Mouse (Mus musculus) brain, adult 2 months (tissue): ENCODE measurements around the gene Mamdc4.
A peak's percentile ranks its signal among the peaks of the same experiment; 100 is the strongest.

Source experiments
- DNase-seq: peaks from one replicate; pipeline ENCODE4 v3.0.0; 2011; ENCODE audit warnings: low read depth, low spot score

Mamdc4 gene

DNA sequence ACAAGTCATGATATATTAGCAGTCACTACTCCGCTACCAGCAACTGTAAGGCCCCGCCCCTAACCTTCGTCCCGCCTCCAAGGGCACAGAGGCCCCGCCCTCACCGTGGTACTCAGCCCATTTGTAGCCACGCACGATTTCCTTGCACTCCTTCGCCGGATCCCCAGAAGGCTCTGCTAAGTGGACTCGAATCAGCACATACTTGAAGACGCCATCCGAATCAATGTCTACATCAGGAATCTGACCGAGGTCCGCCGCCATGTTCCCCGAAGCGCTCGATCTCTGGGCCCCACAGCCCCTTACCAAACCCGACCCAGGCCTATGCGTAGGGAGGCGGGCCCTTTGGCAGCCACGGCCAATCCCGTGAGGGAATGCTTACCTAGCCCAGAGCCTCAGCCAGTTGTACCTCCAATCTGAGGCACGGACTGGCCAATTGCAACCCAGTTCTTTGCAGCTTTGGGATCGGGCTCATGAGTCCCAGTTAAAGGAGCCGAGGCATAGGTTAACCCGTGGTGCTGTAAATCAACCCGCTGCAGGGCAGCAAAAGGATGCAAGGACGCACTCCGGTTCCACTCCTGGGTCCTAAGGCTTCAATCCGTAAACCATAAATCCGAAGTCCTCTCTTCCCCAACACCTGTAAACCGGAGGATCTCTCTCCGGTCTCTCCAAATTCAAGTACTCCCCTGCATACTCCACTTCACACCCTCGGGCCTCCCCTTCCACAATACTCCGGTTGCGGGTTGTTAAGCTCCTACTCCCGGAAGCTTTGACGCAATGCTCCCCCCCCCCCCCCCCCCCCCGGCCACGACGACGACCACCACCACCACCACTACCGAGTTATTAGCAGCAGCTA lies at the start of gene Mamdc4, which contains the start of gene Phpt1:
Gene Mamdc4, minus strand, starts transcription at position 267 of the 853 bp plus-strand sequence.
Gene Phpt1, minus strand, starts transcription at position 646 of the 853 bp plus-strand sequence.
- peak; percentile 100 for DNase-seq

DNA sequence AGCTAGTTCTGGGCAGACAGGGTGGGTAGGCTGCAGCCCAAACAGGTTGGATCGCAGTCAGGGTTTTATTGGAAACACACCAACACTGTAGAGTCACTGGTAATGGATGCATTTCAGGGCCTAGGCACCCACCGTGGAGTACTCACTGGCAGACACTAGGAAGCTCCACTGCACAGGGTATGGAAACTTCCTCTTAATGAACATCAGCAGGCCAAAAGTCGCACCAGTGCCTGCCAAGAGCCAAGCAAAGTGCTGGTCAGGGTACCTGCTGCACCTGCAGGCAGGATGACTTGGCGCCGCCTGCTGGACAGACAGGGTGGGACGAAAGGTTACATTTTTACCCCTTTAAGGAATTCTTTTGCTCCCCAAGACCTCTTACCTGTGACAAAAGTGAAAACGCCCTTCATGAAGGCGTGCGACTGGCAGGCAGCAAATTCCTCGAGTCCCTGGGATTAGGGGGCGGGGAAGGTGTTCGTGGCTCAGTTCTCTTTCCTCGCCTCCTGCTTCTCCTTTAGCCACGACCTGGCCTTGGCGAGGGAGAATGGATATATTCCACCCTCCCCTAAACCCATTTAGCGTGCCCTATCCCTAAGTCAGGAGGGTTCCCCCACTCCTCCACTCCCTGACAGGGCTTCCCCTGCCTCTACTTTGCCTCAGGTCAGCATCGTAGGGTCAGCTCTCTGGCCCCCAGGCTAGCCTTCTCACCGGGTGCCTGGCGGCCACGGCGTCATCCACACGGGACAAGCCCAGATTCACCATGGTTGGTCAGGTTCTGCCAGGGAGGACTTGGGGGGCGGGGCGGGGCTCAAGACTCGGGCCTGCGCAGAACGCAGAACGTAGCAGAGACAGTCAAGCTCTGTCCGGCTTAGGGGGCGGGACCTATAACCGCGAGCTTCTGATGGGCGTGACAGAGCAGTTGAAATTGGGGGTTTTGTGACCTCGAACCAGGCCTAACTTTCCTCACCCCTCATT lies 46.9 kb upstream of the Mamdc4 start, which contains the start of gene Tmem141:
Gene Tmem141, minus strand, starts transcription at position 777 of the 972 bp plus-strand sequence.
- DNase-seq = peak; percentile 95

- no peak for DNase-seq
Measured at GRCm38 (mm10) chr2:25620852-25621228, 46.2 kb upstream of the Mamdc4 start.

- no peak for DNase-seq
Measured at GRCm38 (mm10) chr2:25620386-25620785, 45.7 kb upstream of the Mamdc4 start.

DNA sequence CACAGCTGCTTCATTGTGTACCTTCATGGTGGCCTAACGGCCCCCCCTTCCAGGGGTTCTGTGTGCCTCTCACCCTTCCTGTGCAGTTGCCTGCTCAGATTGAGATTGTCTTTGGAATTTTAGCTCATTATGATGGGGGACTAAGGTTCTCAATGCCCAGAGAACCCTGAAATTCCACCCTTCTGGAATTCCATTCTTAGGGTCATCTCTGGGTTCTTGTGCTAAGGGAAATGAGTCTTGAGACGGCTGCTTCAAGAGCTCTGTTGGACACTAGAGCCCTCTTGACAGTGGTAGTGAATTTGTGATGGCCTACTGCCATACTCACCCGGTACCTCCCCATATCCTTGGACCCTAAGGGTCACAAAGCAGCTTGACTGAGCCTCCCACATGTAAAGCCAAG lies 42.9 kb upstream of the Mamdc4 start, which contains the start of gene Ccdc183:
Gene Ccdc183, minus strand, starts transcription at position 101 of the 400 bp plus-strand sequence.
- DNase-seq = no peak

- DNase-seq = no peak
Measured at GRCm38 (mm10) chr2:25616398-25616797, 41.8 kb upstream of the Mamdc4 start.

DNA sequence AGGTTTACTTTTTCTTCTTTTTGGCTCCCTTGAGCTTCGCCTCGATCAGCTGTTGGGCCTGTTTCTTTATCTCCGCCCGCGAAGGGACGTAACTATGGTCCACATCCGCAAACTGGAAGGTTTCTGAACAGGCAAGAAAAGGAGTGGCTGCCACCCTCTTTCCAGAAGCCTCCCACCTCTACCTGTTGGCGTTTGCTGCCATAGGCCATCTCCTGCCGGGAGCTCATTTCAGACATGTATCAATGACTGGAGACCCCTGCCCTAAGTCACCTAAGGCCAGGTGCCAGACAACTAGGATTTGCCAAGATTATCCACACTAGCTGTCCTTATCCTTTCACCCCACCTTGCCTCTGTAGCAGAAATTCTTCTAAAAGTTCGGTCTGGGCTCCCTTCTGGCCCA lies 34.0 kb upstream of the Mamdc4 start:
- no peak for DNase-seq

DNA sequence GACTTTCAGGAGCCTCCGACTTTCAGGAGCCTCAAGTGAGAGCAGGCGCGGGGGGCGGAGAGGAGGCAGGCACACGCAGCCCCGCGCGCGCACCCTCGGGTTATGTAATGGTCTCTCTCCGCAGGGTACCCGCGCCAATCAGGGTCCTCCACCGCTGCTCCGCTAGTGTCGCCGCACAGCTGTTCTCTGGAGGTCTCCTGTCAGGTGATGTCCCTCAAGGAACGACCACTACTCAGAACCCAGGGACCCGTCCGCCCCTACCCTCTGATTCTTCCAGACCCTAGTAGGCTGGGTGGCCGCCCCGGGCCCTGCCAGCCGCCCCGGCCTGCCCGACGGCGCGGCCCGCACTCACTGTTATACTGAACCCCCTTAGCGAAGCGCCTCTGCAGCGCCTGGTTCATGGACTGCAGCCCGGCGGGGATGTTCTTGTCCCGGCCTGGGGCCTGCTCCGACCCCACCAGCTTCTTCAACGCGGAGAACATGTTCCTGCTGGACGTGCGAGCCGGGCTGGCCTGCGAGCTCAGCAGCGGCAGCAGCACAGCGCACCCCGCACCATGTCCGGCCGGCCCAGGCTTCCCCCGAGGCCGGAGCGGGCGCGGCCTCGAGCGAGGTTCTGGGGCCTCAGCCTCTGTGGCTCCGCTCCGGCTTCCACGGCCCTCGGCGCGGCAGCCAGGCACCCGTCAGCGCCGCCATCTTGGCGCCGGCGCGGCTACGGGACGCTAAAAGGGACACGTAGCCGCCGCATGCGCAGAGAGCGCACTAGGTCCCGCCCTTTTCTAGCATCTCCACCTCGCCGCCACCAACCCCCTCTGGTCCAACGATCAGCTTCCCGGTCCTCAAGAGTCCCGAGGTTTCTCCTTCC lies 33.3 kb upstream of the Mamdc4 start, which contains the start of gene Rabl6:
Gene Rabl6, minus strand, starts transcription at position 761 of the 862 bp plus-strand sequence.
- DNase-seq = peak; percentile 94

DNA sequence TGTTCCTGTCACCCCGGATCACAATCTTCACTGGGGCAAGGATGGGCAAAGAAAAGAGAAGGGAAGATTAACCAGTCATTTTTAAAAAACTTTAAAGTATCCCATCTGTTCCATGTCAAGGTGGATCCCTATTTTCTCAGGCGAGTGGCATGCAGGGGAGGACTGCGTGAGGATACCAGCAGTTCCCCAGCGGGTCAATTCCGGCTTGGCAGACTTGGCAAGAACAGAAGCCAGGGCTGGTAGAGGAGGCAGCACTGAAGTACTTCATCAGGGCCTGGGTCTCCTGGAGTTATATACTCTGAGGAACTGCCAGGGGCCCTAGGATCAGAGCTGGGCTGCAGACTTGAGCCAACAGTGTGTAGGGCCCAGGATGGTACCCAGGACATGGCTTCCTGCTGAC lies 27.9 kb upstream of the Mamdc4 start:
- peak; percentile 17 for DNase-seq

DNA sequence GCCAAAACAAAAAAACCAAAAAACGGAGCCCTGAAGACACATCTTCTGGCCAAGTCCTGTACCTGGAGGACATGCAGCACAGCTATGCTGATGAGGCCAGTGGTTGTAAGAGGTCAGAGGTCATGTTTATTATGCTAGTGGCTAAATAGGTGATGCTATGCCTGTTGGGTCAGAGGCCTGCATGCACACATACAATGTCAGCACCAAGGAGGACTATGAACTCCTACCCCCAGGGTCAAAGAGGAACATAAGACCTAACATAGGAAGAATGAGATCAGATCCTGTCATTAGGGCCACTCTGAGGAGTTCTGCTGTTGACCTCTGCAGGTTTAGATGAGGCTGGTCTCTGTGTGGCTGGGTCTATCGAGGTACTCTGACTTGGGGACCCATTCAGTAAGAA lies 25.4 kb upstream of the Mamdc4 start:
- DNase-seq = no peak

DNA sequence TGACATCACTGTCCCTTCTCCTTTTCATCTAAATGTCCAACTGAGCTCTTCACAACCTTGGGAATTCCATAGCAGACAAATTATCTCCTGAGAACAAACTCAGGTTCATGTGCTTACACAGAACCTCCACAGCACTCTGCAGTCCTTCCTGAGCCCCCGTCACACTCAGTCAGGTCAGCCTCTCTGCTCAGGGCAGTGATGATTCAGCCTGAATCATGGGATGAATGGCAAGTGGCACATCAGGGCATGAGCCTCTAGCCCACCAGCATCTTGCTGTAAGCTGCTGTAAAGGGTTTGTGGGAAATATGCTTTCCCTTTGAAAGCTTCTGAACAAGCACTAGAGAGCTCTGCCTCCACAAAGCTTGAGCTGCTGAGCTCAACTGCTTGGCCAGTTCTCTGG lies 24.1 kb upstream of the Mamdc4 start:
- DNase-seq = no peak

DNA sequence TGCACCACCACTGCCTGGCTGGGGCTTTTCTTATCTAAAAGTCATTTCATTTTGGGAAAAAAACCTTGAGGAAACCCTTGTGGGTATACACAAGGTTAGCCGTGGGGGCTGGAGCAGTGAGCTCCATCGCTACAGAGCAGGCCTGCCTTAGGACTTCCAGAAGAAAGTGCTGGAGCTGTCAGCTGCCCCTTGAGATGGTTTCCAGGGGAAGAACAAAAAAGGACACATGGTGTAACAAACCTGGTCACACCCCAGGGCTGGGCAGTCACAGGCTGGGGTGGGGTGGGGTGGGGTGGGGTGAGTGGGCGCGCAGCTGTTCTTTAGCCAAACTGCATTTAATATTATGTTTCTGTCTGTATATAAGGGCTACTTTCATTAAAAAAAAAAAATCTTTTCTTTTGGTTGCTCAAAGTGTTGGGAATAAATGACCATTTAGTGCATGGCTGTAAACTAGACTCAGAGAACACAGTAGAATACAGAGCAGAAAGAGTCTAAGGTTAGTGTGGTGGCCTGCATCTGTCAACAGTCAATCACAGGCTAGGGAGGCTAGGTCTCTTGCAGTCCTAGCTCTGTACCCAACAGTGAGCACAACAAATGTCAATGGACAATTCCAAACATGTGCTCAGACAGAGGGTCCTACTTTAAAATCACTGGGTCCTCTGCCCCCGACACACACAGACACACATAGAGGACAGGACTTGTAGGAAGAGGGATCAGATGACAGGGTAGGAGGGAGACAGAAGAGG lies 22.3 kb upstream of the Mamdc4 start:
- no peak for DNase-seq

GRCm38 (mm10) chr2:25591863-25592262 lies 17.2 kb upstream of the Mamdc4 start:
- DNase-seq = peak; percentile 69

- DNase-seq = peak; percentile 30
Measured at GRCm38 (mm10) chr2:25588227-25588907, 13.7 kb upstream of the Mamdc4 start.

GRCm38 (mm10) chr2:25587290-25587689 lies 12.6 kb upstream of the Mamdc4 start:
- DNase-seq = no peak

GRCm38 (mm10) chr2:25585601-25586000 lies 11.0 kb upstream of the Mamdc4 start:
- DNase-seq = no peak

DNA sequence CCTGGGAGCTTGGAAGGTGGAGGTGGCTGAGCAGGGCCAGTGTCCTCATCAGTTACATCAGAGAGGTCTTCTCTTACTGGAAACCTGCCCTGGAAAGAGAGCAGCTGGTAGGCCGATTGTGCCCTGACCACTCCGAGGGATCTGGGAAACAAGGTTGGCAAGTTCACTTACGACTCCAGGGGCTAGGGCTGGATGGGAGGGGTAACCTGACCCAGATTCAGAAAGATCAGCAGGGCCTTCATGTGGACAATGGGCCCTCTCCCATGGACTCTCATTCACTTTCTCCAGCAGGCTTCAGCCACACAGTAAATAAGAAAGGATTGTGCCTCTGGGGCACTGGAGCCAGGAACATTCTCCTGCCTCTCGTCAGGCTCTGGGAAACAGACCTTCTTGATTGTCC lies 10.2 kb upstream of the Mamdc4 start:
- no peak for DNase-seq

DNA sequence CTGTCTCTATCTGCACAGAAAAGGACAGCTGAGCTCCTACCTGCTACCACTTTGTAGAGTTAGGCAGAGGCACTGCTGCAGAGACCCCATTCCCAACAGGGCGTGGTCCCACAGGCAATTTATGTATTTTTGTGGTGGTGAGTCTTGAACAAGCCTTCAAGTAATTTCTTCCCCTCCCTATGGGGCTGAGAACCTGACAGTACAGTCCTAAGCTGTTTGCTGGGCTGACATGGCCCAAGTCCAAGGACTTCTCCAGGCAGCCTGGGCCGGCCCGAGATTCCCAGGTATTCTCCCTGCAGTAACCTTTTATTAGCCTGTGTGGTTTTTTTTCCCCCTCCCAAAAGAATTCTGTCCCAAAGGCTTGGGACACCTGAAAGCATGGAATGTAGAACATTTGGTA lies 9.5 kb upstream of the Mamdc4 start:
- DNase-seq = peak; percentile 54

- DNase-seq = no peak
Measured at GRCm38 (mm10) chr2:25583571-25583970, 8.9 kb upstream of the Mamdc4 start.

GRCm38 (mm10) chr2:25583120-25583481 lies 8.5 kb upstream of the Mamdc4 start:
- DNase-seq = no peak
